Comparison of ENCODE assay signal across 24 mouse cellular contexts in the genomic region with DNA sequence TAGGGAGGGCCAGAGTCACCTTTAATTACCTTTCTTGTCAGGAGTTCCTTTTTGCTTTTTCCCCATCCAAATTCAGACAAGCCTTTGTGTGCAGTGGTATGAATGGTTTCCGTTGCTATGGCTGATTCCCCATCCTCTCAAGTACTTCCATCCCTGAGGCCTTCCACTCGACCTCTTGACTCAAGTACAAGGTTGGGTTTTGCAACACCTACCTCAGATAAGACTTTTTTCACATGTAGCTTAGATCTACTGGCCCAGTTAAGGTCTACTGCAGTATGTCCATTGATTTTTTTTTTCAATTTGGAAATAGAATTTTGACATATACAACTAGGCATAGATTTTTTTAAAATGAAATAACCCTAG. TPM values are rescaled to one million over a fixed set of nuclear protein-coding genes. Genes with fewer than 3 reads are reported as not detected.
"Had no signal": no experiment of that assay in that cellular context is flagged by ENCODE, and none has a peak within 500 bp of the region (broad histone marks: within the 10 kb centered on the region; RNA-seq: fewer than 3 reads in every experiment).

No protein-coding gene starts in this region.

- H3K4me1 ChIP-seq: limb, embryonic 15.5 days; neural tube, embryonic 13.5 days had no signal

- H3K4me3 ChIP-seq: intestine, embryonic 15.5 days; kidney, embryonic 15.5 days; limb, embryonic 12.5 days; limb, embryonic 15.5 days; megakaryocyte, embryonic 14.5 days; midbrain, embryonic 10.5 days; midbrain, embryonic 13.5 days; myocyte; neural tube, embryonic 13.5 days; stomach, embryonic 15.5 days had no signal

- H3K9me3 ChIP-seq: intestine, embryonic 15.5 days; kidney, embryonic 15.5 days; limb, embryonic 12.5 days; limb, embryonic 15.5 days; megakaryocyte, embryonic 14.5 days; midbrain, embryonic 10.5 days; midbrain, embryonic 13.5 days; neural tube, embryonic 13.5 days; stomach, embryonic 15.5 days had no signal

- H3K36me3 ChIP-seq: intestine, embryonic 15.5 days; kidney, embryonic 15.5 days; limb, embryonic 12.5 days; limb, embryonic 15.5 days; midbrain, embryonic 10.5 days; midbrain, embryonic 13.5 days; neural tube, embryonic 13.5 days; stomach, embryonic 15.5 days had no signal

- DNase-seq: kidney, adult 11 months; kidney, adult 8-10 months; kidney, postnatal 10 days; kidney, postnatal 36 days; layer of hippocampus, postnatal 36 days; left cerebral cortex, postnatal 4 days; lung, embryonic 14.5 days; retina, postnatal 1 day; right cerebral cortex, postnatal 25 days; spleen, adult 18-20 months; thymus, postnatal 25 days had no signal

- H3K9ac ChIP-seq: intestine, embryonic 15.5 days; kidney, embryonic 15.5 days; limb, embryonic 12.5 days; limb, embryonic 15.5 days; liver, embryonic 14.5 days; lung, embryonic 14.5 days; midbrain, embryonic 13.5 days; neural tube, embryonic 13.5 days; stomach, embryonic 15.5 days had no signal

- ATAC-seq: intestine, embryonic 15.5 days; midbrain, embryonic 13.5 days; midbrain, embryonic 16.5 days had no signal

- H3K27me3 ChIP-seq: intestine, embryonic 15.5 days; kidney, embryonic 15.5 days; limb, embryonic 12.5 days; limb, embryonic 15.5 days; megakaryocyte, embryonic 14.5 days; midbrain, embryonic 13.5 days; neural tube, embryonic 13.5 days; stomach, embryonic 15.5 days had no signal

- H3K27ac ChIP-seq: intestine, embryonic 15.5 days; kidney, embryonic 15.5 days; limb, embryonic 12.5 days; limb, embryonic 15.5 days; liver, embryonic 14.5 days; midbrain, embryonic 10.5 days; midbrain, embryonic 13.5 days; neural tube, embryonic 13.5 days; stomach, embryonic 15.5 days had no signal

- H3K4me2 ChIP-seq: intestine, embryonic 15.5 days; kidney, embryonic 15.5 days; limb, embryonic 12.5 days; limb, embryonic 15.5 days; liver, embryonic 11.5 days; lung, embryonic 14.5 days; midbrain, embryonic 13.5 days; neural tube, embryonic 13.5 days; stomach, embryonic 15.5 days had no signal

RNA-seq across cellular contexts. Expression of gene Hist2h2ab, which starts 12.1 kb away (rescaled TPM):
- polyA plus RNA-seq: limb, embryonic 15.5 days; lung, embryonic 14.5 days; midbrain, embryonic 13.5 days; midbrain, embryonic 16.5 days; myocyte; stomach, embryonic 15.5 days had no signal
